Mouse (Mus musculus) cerebellum, postnatal 25 days (tissue): Measurements from ENCODE around the gene Mfsd11.
A peak's percentile ranks its signal among the peaks of the same experiment; 100 is the strongest.
"Not testable (repeated sequence)": the region's sequence is repeated elsewhere in the genome, so short reads cannot be mapped to it uniquely, and the experiment has no call there.

ENCODE experiments used
- DNase-seq, 2 experiments: peaks; one replicate each; pipeline ENCODE4 v3.0.0; 2021; ENCODE audit warnings: mixed read lengths in 2 of 2

Gene Mfsd11

DNA sequence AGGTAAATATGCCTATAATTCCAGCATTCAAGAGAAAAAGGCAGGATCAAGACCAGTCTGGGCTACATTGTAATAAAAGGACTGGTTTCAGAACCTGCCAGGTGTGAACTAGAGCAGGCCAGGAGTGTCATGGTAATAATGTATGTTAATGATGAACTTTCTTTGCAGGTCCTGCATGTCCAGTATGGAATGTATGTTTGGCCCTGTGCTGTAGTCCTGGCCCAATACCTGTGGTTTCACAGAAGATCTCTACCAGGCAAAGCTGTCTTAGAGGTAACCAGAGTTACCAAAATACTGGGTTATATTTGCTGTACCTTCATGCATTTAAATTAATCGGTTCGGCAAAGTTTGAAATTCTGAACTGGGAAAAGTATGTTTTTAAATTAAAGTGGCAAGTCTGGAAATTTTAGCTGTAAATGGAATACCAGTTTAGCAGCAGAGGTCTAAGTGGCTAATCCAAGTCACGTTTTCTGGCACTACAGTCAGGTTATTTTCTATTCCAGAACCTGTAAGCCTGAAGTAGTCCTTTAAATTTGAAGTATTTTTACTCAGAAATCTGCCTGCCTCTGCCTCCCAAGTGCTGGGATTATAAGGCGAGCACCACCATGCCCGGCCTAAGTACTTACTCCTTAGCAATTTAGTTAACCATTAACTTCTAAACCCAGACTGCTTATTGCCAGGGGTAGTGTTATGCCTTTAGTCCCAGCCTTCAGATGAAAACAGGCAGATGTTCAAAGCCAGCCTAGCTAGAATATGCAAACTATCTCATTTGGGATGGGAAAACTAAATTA is 4.0 kb upstream of the Mfsd11 start:
- DNase-seq: no peak

DNA sequence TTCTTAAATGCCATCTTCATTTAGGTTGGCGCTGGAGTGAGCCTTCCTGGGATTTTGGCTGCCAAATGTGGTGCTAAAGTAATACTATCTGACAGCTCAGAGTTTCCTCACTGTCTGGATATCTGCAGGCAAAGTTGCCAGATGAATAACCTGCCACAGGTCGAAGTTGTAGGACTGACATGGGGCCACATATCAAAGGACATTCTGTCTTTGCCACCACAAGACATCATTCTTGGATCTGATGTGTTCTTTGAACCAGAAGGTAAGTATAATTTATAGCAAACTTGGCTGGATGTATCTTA is 3.4 kb upstream of the Mfsd11 start:
- not testable (repeated sequence) for DNase-seq

DNA sequence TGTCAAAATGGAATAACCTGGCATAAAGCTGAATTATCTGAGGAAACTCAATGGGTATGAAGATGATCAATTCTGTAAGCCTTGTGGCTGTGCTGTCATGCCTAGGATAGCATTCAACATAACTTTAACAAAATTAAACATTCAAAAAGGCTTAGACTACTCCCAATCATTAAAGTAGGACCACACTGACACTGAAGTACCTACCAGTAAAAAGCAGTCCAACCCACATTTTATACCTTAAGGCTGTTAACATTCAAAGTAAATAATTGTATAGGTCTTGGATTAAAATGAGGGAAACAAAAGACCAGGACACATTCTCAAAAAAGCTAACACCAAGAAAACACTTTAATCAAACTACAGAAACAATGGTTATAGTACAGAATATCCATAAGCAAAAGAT is 2.7 kb upstream of the Mfsd11 start:
- no peak for DNase-seq

DNA sequence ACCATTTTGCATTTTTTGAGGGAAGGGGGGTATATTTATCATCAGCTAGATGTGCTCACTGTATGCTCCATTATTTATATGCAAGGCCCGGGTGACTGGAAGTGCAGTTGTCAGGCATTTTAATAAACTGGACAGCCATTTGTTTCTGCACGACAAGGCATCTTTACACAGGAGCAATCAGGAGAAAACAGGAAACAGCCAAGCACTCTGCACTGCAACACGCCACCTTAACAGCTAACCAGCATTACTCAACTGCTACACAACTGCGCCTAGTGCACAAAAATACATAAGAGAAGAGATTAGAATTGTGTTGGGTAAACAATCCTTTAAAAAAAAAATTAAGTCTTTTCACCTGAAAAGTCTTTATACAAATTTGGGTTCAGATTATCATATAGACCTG is 2.2 kb upstream of the Mfsd11 start:
- no peak for DNase-seq

DNA sequence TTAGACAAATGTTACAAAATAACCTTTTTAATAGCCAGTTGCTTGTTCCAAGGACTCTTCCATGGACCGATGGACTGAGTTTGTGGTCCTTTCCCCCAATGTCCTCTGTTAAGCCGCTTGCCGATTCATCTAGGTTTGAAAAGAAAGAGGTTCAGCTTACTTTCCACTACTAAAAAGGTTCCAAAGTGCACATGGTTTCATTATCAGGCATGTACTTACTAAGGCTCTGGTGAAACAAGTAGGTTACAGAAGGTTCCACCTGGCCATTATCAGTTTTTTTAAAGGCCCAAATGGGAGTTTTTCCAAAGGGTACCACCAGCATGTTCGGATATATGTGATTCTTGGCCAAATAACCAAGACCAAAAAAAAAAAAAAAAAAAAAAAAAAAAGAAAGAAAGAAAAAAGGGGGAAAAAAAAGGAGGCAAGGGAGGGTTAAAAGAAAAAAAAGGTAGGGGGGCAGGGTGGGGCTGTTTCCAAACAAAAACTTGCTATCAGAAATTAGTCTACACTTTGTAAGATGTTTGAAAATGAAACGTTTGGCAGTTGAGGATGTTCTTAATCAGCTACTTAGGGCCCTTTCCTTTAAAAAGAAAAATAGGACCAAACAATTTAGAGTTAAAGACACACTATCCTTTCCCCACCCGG is 1.3 kb upstream of the Mfsd11 start:
- no peak for DNase-seq

DNA sequence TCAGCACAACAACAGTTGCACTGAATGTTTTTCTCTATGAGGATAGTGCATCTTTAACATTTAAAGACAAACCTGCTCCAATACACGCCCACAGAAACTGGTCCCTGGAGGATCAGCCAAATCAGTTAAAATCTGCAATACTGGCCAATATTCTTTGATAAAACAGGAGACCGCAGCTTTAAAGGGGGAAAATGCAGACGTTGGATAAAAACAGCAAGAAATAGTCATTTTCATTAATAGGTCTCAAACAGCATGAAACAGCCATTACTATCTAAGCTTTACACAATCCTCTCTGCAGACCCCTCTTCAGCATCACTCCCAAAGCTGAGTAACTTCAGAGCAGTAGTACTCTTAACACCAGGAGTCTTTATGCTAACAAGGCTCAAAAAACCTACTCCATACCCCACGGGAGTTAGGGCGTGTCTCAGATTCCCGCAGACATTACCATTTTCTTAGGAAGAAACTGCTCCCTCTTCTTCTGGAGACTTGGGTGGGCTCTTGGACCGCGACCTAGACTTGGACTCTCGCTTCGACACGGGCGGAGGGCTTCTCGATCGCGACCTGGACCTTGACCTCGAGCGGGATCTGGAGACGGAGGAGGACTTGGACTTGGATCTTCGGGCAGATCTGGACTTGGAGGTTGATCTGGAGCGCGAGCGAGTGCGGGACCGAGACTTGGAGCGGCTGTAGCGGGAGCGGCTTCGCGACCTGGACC is 507 bp upstream of the Mfsd11 start:
- no peak for DNase-seq

DNA sequence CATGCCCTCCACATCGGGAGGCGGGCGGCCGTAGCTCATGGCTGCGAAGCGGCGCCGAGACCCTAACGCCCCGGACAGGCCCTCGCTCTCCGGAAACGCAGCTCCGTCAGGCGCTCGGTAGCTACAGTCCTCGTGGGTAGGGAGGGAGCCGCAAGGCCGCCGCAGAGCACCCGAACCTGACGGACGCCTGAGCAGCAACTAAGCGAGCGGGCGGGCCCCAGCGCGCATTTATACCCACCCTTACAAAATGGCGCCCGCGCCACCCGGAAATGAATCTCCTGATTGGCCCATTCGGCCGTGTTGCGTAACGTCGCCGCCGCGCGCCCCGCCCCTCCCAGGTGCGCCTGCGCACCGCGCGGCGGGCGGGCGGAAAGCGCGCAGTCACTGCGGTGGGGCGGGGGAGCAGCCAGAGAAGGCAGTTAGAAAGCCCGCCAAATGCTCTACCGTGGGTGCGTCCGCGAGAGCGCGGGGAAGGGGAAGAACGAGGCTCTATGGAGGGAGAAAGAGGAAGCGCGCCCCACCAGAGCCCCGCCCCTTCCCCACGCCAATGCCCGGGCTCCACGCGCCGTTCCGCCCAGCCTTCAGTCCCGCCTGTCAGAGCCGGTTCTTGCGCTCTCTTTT is 761 bp downstream of the Mfsd11 start, which contains the start of gene Srsf2:
Gene Srsf2, minus strand, starts transcription at position 204 of the 621 bp plus-strand sequence.
- DNase-seq: peak; percentile 98 to 99

DNA sequence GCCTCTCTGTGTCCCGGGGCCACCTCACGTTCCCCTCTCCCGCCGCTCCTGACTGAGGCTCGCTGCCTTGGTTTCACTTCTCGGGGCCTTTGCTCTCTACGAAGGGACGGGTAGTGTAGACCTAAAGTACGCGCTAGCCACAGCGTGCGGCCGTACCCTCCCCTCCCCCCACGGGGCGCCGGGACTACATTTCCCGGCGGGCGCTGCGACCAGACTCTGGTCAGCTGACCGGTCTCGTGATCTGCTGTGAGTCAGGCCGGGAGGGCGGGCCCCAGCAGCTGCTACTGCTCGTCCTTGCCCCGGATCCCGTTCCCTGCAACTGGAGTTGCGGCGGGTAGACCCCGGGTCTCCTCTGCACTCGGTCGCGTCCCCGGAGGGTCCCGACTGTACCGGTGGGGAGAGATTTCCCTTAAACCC is 1.3 kb downstream of the Mfsd11 start:
- DNase-seq: peak; percentile 99

DNA sequence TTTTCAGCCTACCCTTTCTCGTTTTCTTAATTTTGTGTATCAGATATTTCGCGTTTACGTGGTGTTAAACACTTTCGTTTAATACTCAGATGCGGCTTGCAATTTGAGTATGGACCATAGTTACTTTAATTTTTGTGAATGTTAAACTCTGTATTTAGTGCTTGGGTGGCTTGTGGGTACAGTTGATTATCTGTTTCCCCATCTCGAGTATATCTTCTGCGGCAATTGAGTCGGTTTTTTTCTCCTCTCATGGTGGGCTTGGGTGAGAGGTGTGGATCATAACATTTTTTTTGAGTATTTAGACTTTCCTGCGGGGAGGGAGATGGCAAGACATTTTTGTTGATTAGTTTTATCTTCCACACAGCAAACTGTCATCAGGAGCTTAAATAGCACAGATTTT is 2.0 kb downstream of the Mfsd11 start:
- DNase-seq: no peak

DNA sequence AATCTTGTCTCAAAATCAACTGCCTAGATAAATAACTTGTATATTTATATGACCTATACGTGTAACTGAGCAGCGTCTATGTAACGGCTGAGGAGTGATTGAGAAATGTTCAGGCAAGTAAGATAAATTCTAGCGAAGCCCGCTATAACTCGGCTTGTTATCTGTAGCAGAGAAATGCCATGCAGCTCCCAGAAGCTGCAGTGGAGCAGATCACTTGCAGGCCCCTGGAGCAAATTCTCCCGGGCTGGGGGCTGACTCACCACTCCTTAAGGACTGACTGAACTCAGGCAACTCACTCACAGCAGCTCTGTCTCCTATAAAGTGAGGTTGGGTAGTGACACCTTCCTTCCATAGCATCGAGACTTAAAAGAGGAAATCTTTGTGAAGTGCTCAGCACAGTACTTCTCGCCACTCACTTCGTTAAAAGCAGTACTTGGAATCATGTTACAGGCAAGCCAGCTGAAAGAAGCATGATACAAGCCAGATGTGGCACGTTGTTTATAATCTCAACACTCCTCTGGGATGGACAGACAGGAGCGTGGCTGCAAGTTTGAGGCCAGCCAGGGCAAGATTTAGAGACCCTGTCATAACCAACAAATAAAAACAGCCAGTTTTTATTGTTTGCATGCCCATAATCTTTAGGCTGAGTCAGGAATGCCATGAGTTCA is 5.1 kb downstream of the Mfsd11 start:
- no peak for DNase-seq

DNA sequence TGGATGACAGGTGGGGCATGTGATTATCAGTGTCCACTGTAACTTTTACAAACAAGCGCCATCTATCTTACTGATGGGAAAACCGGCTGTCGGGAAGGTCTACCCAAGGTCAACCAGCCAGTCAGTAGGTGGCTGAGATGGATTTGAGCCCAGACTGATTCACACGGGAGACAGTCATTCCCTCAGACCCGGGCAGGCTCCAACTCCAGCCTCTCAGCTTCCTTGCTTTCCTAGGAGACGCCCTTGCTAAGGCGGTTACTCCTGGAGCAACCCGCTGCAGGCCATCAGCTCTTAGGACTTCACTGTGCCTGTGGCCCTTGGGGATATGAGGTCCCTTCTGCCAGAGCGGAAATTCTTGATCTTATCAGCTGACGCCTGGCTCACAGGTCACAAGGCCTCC is 12.2 kb downstream of the Mfsd11 start:
- no peak for DNase-seq

DNA sequence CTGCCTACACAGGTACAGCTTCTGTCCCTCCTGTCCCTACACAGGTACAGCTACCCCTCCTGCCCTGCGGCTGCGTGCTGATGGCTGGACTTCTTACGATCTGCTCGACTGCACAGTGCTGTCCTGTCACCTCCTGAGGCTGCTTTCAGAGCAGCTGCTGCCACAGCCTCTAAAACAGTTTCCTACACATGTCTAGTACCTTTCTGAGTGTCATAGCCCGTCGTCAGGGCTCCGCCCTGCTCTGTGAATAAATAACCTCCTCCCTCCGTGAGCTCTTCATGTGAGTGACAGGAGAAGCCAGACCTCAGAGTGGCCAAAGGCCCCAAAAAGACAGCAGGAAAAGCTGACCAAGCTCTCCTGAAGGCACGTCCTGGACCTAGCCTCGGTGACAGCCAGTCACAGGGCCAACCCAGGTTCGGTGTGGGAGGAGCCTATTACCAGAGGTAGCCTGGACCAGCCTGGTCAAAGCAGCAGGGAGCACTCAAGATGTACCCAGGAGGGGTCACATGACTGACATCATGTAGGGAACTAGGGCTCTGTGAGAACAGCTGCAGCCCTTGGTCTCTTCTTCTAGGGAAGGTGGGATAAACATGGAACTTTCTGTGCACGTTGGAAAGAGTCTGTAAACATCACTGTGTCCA is 13.8 kb downstream of the Mfsd11 start:
- DNase-seq: no peak

DNA sequence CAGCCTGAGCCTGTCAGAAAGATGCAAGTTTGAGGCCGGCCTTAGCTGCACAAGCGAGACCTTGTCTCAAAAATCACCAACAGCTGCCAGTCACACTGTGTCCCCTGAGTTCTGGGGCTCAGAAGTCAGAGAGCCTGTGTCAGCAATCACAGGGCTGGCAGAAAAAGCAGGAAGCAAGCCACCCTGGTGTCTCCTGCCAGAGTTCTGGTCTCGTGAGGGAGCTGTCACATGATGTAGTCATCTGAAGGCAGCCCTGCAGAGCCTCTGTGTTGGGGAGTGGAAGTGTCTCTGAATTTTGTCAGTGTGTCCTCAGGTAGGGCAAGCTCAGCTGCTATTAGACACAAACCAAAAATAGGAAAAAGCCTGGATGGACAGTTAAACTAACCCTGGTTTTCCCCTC is 15.9 kb downstream of the Mfsd11 start:
- no peak for DNase-seq

DNA sequence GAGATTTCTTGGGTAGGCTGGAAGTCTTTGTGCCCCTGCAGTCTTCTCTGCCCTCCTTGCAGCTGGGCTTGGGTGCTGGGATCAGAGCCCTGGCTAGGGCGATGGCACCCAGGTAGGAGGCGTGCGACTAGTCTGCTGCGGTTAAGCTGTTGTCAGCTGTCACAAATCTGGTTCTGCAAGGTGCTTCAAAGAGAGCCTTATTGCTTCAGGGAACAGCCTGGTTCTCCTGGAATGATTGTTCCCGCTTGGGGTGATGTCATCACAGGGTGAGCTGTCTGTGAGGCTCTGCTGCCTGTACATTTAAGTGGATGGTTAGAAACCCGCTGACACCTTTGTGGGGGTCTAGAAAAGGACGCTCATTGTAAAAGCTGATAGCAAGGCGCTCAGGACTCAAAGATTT is 17.0 kb downstream of the Mfsd11 start:
- no peak for DNase-seq

DNA sequence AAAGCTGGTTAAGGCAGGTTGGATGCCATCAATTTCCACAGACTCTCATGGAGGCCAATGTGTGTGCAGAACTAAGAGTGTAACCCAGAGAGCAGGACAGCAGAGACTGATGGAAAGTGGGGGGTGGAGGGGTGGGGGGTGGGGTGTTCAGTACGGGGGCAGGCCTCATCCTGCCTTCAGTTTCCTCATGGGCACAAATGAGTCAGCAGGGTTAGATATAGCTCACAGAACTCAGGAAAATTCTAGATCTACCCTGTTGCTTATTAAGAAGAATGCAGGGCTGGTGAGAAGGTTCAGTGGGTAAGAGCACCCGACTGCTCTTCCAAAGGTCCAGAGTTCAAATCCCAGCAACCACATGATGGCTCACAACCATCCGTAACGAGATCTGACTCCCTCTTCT is 17.4 kb downstream of the Mfsd11 start:
- DNase-seq: no peak

DNA sequence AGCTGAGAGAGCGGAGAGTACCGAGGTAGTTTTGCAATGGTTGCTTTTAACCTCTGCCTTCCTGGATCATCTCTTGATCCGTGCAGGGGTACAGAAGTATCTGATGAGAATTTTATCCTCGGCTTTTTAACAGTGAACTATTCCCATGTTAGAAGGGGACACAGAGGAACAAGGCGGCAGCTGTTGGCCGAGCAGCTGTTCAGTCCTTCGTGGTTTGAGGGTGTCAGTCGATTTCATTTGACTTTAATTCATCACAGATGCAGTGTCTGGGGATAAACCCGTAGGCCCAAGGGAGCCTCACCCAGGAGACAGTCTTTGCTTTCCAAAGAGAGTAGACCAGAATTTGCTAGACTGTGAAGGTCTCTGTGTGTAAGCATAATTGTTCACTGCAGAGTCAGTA is 19.3 kb downstream of the Mfsd11 start:
- no peak for DNase-seq

DNA sequence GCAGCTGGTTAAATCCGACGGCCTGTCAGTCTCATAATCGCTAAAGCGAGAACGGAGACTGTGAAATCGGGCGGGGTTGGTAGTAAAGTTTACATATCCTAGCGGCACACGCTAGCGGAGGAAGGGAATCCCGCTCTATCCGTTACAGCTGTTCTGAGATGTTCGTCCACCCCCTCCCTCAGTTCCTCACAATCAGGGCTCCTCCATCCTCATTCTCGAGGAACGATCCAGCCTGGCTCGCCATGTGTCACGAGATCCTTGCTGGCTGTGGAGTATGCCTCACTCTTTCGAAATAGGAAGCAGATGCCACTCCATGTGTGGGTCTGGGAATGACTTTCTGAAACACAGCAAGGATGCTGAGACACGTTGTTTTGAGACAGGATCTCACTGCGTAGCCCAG is 21.7 kb downstream of the Mfsd11 start:
- no peak for DNase-seq

DNA sequence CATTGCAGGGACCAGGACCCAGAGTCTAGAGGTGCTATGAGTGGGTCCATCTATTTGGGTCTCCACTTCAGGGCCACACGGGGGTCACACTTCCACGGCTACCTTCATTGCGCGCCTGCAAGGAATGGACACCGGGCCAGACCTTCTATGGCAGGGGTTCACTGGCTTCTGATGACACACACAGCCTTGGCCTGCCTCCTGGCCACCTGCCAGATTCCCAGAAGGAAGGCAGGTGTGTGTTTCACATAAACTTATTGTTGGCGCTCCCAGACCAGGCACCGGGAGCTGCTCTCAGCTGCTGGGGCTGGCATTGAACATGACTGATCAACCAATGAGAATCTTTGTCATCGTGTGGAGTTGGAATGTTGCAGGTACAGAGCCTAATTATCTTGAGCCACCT is 26.2 kb downstream of the Mfsd11 start:
- DNase-seq: peak in 1 of 2 experiments; percentile 46

DNA sequence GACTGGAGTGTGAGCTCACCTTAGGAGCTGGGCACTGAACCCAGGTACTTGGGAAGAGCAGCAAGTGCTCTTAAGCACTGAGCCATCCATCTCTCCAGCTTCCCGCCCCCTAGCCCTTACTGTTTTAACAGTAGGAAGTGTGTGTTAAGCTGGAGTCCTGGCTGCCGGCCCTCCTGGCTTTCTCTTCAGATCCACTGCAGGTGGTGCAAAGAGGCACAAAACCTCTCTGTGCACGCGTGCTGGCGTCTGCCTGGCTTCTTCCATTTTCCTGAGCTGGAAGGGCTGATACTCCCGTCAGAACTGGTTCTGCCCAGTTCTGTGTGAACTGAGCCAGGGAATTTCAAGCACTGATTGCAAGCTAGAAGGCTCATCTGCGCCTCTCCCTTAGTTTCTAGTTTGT is 28.6 kb downstream of the Mfsd11 start:
- peak; percentile 46 to 61 for DNase-seq

DNA sequence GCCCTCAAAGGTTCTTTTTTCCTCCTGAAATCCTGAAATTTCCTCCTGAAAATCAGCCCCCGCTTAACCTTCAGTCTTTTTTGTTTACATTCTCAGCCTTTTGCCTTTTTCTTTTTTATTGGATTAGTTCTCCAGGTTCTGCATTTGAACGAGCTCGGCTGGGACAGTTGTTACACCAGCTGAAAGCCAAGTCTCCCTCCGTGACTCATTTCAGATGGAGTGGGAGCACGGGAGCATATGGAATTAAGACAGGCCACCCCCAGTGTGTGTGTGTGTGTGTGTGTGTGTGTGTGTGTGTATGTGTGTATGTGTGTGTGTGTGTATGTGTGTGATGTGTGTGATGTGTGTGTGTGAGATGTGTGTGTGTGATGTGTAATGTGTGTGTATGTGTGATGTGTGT is 29.2 kb downstream of the Mfsd11 start:
- no peak for DNase-seq

DNA sequence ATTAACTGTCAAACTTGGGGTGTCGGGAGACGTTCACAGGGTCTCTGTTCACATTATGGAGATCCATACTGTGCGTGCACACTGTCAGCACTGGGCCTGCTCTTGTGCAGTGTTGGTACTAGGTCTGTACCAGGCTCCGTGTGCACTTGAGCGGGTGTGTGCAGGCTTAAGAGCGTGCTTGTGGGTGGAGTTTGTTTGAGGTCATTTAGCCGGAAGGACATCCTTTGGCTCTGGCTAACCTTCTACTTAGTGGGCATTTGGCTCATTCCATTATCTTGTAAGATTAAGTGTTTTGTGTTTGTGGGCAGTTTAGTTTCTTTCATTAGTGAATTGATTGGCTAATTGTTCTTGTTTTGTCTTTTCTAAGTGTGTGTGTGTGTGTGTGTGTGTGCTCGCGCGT is 30.2 kb downstream of the Mfsd11 start:
- DNase-seq: no peak

DNA sequence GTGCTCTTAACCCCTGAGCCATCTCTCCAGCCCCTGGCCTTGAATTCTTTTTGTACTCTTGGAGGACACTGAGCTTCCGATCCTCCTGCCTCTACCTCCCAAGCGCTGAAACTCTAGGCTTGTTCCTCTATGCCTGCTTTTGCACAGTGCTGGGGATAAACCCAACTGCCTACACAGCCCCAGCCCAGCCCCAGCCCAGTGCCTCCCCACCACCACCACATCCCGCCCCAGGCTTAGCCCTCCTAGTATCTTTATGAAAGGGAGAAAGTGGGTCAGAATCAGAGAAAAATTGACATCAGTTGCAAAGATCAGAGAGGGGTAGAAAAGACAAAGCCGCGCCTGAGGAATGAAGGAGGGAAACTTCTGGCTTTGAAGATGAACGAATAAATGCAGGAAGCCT is 31.8 kb downstream of the Mfsd11 start:
- DNase-seq: no peak
